Mouse (Mus musculus) CD4-positive helper T cell, adult 2 months (primary cell): ENCODE data around the gene Zbtb22.
A peak's percentile ranks its signal among the peaks of the same experiment; 100 is the strongest.
"Not testable (repeated sequence)": the region's sequence is repeated elsewhere in the genome, so short reads cannot be mapped to it uniquely, and the experiment has no call there.

ENCODE experiments used
- DNase-seq: peaks from one replicate; pipeline ENCODE4 v3.0.0-alpha.2; 2012; ENCODE audit warnings: low read depth, missing footprints, low spot score

Zbtb22 gene

DNA sequence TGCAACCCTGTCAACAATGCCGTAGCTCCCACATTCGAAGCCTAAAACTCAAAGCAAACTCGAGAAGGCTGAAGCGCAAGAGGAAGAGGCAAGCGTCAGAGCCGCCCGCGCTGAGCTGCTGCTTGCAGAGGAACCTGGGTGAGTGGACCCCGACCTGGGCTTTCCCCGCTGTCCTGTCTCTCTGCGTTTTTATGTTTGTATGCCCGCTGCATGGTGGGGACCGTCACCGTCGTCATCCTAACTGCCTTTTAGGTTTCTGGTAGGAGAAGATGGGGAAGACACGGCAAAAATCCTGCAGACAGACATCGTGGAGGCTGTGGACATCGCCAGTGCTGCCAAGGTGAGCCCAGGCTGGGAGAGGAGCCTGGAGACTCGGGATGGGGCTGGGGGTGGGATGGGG, 25.7 kb downstream of the Zbtb22 start:
- no peak for DNase-seq

DNA sequence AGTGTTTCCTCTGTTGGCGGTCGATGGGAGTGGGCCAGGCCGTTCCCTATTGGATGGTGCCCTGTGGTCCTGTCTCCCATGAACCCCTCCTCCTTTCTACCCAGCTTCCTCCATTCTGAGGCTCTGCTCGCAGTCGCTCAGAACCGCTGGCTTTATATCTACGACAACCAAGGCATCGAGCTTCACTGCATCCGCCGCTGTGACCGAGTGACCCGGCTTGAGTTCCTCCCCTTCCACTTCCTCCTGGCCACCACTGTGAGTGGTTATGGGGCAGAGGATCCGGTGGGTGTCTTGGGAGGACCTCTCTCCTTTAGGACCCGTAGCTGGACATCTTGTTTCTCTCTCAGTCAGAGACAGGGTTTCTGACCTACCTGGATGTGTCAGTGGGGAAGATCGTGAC, 27.8 kb downstream of the Zbtb22 start:
- DNase-seq: no peak

DNA sequence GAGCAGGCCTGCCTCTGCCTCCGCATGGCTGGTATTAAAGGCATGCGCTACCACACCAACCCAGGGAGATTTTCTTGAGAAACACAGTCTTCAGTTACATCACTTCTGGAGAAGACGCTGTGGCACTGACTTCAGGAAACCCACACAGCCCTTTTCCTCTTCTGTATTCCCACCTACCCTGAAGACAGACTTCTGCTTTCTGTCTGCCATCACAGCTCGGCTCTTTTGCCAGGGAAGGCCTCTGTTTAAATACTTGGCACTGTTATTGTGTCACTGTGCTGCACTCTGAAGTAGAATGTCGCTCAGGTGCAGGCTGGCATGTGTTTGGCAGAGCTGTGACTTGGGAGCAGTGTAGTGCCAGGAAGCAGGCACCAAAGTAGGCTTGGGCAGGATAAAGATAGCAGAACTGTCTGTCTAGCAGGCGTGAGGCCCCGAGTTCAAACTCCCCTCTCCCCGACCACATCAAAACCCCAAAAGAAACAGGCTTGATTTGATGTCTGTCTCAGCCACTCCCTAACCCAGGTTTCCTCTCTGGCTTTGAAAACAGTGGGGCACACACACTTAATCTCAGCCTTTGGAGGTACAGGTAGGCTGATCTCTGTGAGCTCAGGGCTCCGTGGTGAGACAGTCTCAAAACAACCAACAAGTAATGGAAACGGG, 31.9 kb downstream of the Zbtb22 start:
- DNase-seq: peak; percentile 87

DNA sequence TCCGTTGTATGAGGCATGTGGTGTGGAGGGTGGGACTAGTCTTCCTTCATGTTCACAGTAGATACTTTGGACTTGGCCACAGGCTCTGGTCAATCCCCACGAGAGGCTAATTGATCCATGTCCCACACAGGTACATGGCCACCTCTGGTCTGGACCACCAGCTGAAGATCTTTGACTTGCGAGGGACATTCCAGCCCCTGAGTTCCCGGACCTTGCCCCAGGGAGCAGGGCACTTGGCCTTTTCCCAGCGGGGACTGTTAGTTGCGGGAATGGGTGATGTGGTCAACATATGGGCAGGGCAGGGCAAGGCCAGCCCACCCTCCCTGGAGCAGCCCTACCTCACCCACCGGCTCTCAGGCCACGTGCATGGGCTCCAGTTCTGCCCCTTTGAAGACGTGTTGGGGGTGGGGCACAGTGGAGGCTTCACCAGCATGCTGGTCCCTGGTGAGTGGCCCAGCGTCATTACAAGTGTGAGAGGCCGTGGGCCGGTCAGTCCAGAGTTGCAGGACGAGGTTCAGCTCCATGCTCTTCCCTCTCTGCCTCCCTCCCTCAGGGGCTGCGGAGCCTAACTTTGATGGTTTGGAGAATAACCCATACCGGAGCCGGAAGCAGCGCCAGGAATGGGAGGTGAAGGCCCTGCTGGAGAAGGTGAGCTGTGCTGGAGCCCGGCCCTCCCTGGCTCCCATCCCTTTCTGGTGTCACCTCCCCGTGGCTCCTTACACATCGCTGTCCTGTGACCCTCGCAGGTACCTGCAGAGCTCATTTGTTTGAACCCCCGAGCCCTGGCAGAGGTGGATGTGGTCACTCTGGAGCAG, 32.6 kb downstream of the Zbtb22 start:
- DNase-seq: no peak

DNA sequence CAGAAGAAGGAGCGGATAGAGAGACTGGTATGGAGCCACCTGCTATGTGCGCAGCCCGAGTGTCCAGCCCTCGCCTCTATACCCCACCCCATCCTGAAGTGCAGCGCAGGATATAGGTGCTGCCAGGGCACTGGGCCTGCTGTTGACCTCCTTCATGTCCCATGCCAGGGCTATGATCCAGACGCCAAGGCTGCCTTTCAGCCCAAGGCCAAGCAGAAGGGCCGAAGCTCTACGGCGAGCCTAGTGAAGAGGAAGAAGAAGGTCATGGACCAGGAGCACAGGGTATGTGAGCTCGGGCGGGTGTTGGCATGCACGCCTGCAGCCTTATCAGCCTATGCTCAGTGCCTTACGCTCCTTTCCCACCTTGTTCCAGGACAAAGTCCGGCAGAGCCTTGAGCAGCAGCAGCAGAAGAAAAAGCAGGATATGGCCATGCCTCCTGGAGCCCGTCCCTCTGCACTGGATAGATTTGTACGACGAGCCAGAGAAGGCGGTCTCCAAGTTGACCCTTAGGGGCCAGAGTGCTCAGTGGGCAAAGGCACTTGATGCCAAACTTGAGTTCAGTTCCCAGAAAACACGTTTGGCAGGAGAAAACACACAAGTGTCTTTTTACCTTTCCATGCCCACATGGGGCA, 33.3 kb downstream of the Zbtb22 start:
- no peak for DNase-seq

DNA sequence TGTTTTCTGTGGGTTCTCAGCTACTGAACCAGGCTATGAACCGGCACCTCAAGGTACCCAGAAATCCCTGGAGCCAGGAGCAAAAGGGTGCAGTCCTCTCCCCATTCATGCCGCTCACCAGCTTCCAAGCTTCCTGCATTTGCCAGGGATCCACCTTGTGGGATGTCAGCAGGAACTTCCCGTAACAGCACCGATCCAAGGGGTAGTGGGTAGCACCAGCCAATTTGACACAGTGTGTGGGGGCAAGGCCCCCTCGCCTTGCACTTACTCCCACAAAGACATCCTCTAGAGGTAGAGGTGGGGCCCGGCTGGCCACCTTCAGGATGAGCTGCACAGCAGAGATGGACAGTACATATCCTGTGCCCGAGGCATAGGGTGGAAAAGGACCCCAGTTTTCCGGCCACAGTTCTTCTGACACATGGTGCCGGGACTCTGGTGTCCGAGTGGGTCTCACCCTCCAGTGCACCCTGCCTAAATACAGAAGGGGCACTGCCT, 34.5 kb downstream of the Zbtb22 start:
- no peak for DNase-seq

DNA sequence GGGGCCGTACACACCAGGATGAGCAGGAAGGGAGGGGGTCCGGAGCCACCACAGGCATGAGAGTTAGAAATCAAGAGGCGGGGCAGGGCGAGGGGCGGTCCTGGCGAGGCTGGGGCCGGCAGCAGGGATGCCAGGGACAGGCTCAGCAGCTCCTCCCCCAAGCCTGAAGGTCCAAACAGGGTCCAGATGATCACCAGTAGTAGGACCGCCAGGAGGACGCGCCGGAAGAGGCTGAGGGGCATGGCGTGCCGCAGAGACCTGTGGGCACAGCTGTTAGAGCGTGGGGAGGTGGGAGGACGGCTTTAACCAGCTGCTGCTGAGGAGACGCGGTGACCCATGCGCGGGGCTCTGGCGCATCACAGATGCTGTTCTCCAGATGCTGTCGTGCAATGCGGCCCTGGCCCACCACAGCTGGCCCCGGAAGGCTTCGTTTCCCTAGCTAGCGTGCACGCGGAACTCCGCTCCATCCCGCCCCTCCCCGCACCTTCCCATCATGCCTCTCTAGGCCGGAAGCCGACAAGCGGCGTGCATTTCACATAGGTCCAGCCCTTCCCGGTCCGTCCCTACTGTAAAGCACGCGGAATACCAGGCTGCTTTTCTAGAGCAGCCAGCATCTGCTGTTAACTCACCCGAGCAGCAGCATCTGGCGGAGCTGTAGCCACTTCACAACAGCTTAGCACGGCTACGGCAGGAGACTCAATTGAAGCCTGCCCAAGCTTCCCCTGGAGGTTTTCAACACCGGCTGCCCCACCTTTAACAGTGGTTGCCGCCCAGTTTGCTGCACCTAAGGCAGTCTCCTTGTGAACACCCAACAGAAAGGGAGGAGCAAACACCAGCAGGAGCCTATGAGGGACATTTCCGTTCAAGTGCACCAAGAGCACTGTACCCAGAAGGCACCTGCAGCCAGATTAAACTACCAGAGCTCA, 35.6 kb downstream of the Zbtb22 start, which contains the start of gene B3galt4:
Gene B3galt4 (minus strand): TSS at position 468 of the 926 bp plus-strand sequence.
- DNase-seq: peak; percentile 89

DNA sequence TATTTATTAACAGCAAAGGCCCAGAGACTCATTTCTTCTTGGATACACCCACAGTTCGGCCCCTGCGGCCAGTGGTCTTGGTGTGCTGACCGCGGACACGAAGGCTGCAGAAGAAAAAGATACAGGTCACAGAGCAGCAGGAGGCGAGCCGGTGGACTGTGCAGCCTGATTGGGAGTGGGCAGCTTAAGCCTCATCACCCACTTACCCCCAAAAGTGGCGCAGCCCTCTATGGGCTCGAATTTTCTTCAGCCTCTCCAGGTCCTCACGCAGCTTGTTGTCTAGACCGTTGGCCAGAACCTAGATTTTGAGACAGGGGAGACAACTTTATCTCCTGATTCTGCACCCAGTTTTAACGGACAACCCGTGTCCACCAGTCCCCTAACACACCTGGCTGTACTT, 36.3 kb downstream of the Zbtb22 start:
- not testable (repeated sequence) for DNase-seq

DNA sequence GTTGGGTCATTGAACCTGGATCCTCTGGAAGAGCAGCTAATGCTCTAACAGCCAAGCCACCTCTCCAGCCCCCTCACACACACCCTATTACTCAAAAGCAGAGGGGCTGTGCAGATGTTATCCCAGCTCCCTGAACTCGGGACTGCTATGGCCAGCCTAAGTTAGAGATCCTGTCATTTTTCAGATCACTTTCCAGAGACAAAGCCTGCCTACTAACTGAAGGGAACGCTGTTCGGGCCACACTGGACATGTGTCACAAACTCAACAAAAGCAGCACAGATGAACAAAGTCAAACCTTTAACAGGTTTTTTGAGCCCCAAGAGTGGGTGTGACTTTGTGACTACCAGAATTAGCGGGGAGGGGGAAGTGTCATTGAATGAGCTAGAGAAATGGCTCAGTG, 37.2 kb downstream of the Zbtb22 start:
- no peak for DNase-seq

DNA sequence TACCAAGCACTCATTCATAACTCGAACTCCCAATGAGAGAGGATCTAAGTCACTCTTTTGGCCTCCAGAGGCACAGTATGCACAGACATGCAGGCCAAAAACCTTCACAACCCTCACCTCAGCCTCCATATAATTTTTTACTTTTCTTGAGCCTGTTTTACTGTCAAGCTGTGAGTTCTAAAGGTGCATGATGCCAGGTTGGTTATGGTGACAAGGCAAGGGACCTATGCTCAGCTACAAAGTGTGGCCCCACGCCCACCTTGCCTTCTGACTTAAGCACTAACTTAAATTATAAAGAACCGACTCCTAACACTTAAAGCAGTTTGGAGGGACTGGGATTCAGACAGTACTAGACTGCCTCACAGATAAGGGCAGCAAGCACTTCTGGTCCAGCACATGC, 37.6 kb downstream of the Zbtb22 start:
- no peak for DNase-seq

DNA sequence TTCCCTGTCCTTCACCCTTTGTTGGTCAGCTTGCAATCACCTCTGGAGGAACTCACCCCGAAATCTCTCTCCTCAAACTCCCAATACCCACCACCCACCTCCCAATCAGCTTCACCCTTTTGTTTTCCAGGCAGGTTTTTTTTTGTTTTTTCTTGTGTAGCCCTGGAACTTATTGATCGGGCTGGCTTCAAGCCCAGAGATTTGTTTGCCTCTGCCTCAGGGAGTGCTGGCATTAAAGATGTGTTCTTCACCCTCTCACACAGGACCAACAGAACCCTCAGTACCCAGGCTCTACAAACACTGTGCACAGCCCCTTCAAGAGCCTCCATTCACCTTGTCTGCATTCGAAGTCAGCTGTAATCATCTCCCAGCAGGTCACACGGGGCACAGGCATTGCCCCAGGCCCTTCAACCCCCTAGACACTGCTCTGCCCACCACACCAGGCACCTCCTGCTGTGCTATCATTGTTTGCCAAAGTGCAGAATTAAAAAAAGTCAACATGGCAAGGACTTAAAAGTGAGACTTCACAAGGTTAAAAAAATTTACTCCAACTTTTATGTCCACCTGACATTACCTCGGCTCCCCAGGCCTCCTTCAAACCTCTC, 38.4 kb downstream of the Zbtb22 start:
- DNase-seq: no peak

DNA sequence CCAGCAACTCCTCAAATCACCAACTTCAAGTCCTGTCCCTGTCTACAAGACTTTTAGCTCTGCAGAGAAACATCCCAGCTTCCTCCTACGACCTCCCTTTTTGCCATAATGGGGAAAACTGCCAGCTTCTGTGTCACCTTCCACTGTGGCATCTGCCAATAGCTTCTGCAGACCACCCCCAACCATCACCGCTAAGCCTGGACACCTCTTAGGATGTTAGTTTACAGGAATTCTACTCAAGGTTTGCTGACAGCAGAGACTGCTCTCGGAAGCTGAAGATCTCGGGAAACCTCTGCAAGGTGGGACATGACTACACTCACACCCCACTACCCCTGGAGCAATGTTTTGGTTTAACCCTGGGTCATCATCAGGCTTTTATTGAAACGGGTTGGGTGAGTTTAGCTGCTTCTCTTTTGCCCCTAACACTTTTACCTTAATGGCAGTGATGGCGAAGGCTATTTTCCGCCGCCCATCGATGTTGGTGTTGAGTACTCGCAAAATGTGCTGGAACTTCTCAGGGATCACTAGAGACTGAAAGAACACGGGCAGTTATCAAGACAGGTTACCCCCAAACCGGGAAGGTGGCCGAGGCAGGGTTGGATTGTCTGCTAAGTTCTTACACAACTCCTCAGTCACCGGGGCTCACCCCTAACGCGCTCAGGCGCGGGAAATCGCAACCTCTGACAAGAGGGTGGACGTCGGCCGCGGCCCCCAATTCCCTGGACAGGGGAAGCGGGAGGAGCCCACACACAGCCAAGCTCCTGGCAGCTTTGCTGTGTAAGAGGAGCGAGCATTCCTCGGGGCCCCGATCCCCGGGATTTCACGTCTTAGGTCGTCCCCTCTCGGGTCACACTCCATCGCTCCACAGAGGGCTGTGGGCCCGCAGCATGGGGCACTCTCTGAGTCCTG, 39.2 kb downstream of the Zbtb22 start:
- no peak for DNase-seq

DNA sequence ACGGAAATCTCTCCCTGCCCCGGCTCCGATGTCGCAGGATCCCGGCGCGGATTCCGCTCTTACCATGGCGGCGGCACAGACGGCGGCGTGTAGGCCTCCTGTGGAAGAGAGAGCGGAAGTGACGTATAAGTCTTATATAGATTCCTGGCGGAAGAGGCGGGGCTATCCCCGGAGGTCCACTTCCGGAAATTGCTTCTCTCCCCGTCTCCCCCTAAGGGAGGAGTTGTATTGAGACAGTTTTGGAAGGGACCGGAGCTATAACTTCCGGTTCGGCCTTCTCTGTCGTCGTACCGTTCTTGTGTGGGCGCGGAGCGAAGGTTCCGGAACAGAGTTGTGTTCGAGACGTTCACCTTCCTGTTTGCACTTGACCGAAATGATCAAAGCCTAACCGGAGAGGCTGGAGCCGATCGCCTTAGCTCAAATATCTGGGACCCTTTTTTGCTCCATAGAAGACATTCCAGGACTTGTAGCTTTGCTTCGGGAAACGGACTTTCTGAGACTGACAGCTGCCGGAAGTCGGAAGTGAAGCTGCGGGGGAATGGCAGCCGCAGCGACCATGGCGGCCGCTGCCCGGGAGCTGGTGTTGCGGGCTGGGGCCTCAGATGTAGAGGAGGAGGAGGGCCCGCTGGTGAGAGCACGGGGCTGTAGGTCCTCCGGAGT, 40.0 kb downstream of the Zbtb22 start, which contains the start of the genes Vps52 and Rps18:
Gene Vps52 (plus strand): TSS at position 258 of the 660 bp plus-strand sequence.
Gene Rps18 (minus strand): TSS at position 447 of the 660 bp plus-strand sequence.
- DNase-seq: peak; percentile 99

DNA sequence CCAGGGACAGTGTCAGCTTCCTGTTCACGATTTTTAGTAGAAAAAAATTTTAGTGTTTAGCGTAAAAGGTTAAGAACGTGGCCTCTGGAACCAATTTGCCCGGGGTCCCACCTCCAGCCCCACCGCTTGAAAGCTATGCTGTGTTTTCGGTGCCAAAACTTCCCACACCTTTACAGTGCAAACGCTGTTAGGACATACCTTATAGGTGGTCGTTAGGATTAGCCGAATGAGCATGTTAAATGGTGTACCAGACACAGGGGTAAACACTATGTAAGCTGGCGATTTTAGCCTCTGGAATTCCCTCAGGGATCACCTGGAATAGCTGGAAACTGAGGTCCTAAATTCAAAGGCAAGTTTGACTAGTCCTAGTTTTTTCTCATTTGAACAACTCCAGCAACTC, 40.6 kb downstream of the Zbtb22 start:
- no peak for DNase-seq

DNA sequence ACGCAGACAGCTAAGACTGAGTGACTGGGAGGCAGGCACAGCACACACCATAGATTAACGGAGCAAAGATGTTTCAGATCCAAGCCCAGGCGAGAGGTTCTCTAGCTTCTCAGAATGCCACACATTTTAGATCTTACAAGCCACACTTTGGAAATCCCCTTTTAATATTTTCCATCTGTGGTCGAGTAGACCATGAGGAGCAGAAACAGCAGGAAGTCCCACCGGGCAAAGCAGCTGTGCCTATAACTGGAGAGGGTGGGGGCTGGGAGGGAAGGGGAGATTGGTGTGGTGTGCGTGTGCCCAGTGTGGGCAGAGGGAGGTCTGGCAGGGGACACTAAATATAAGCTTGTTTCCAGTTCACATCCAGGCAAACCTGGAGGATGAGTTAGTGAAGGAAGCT, 41.8 kb downstream of the Zbtb22 start:
- no peak for DNase-seq

DNA sequence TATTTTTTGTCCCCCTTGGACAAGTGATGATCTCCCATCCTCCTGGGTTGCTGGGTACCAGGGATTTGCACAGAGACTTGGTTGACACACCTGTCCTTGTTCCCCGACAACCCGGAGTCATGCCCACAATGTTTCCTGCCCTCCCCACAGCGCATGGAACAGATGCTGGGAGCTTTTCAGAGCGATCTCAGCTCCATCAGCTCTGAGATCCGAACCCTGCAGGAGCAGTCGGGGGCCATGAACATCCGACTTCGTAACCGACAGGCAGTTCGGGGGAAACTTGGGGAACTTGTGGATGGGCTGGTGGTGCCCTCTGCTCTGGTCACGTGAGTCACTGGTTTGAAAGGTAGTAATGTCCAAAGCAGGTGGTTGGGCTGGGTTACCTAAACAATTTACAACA, 42.7 kb downstream of the Zbtb22 start:
- DNase-seq: no peak

DNA sequence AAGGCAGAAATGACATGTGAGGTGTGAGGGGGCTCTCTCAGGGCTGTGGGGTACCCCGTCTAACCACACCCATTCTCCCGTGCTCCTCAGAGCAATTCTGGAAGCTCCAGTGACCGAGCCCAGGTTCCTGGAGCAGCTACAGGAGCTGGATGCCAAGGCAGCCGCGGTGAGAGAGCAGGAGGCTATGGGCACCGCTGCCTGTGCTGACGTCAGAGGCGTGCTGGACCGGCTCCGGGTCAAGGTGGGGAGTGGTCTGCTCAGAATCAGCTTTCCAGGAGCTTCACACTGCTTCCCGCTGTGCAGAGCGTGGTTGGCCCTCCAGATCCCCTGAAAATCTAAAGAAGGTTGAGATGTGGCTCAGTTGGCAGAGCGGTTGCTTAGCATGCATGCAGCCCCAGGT, 43.4 kb downstream of the Zbtb22 start:
- DNase-seq: no peak

DNA sequence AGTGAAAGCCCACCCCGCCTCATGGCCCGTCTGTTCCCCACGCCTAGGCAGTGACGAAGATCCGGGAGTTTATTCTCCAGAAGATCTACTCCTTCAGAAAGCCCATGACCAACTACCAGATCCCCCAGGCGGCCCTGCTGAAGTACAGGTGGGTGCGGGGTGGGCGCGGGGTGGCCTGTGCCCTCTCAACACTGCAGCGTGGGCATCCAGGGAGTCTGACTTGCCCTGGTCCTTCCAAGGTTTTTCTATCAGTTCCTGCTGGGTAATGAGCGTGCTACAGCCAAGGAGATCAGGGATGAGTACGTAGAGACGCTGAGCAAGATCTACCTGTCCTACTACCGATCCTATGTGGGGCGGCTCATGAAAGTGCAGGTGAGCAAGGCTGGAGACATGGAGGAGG, 44.2 kb downstream of the Zbtb22 start:
- no peak for DNase-seq

DNA sequence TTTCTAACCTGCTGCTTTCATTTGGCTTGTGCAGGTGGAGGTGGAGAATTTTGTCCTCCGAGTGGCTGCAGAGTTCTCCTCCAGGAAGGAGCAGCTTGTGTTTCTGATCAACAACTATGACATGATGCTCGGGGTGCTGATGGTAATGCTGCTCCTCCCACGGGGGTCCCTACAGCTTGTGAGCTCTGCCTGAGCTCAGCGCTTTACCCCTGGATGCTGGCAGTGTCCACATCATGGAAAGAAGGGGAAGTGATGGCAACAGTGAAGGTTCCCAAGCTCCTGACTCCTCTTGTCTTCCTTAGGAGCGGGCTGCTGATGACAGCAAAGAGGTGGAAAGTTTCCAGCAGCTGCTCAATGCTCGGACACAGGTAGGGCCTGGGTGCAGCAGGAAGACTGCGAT, 47.2 kb downstream of the Zbtb22 start:
- DNase-seq: no peak
